Mouse (Mus musculus) G1E (cell line): ENCODE measurements at regions not wholly inside any gene's neighbourhood (a gene's known extent, or its start where the extent isn't known, plus 50 kb on each side); places are given as distances from the start of the nearest gene placed in this dataset.

ENCODE experiments used
- ATAC-seq: 2 replicates; pipeline ENCODE4 v1.8.0; 2016; ENCODE audit warnings: mild to moderate bottlenecking; ENCODE audit not compliant: insufficient number of reproducible peaks, poor library complexity, low FRiP score, severe bottlenecking; ENCODE audit errors: extremely low read depth
- DNase-seq: peaks from one replicate; pipeline ENCODE4 v3.0.0; 2012; ENCODE audit warnings: low spot score
- H3K27me3 ChIP-seq: 2 replicates; pipeline ENCODE4 v1.6.1; 2012; ENCODE audit warnings: mild to moderate bottlenecking, low read length, inconsistent platforms; ENCODE audit not compliant: insufficient read depth
- H3K36me3 ChIP-seq: replicated peaks from 2 replicates; pipeline ENCODE3; 2012; ENCODE audit warnings: mild to moderate bottlenecking, inconsistent platforms
- H3K4me1 ChIP-seq: 2 replicates; pipeline ENCODE4 v1.6.1; 2012; ENCODE audit warnings: low read depth, low read length, inconsistent platforms, mixed read lengths; ENCODE audit not compliant: insufficient read depth
- H3K4me3 ChIP-seq: 2 replicates; pipeline ENCODE4 v1.5.1; 2012; ENCODE audit warnings: low read depth, mild to moderate bottlenecking, inconsistent platforms, low read length, moderate library complexity, mixed read lengths
- H3K9me3 ChIP-seq: replicated peaks from 2 replicates; pipeline ENCODE4 v1.6.1; 2012; ENCODE audit warnings: inconsistent platforms
- CTCF ChIP-seq: IDR thresholded peaks from 2 replicates; pipeline ENCODE4 v1.5.1; 2012; ENCODE audit warnings: low read depth, low read length, inconsistent platforms, mixed read lengths
- GATA1 ChIP-seq: IDR thresholded peaks from 2 replicates; pipeline ENCODE4 v1.6.1; 2012; ENCODE audit warnings: borderline replicate concordance, low read length, inconsistent platforms, mixed read lengths
- GATA2 ChIP-seq: IDR thresholded peaks from 2 replicates; pipeline ENCODE4 v1.6.1; 2012; ENCODE audit warnings: low read depth, low read length, inconsistent platforms, borderline replicate concordance
- POLR2AphosphoS5 ChIP-seq: IDR thresholded peaks from 2 replicates; pipeline ENCODE4 v1.6.1; 2012; ENCODE audit warnings: low read depth, low read length, inconsistent platforms; ENCODE audit not compliant: insufficient replicate concordance
- TAL1 ChIP-seq: conservative IDR thresholded peaks from 2 replicates; pipeline ENCODE4 v1.6.1; 2012; ENCODE audit warnings: low read depth, low read length, inconsistent platforms, mixed read lengths

- H3K9me3 ChIP-seq: no peaks in the 10 kb centered on the region
- DNase-seq: no peak
- ATAC-seq: no peak
- no peaks in the 10 kb centered on the region for H3K4me1 ChIP-seq
- peaks cover 42% of the 10 kb centered on the region for H3K27me3 ChIP-seq
- TF ChIP-seq POLR2AphosphoS5 (no peak), GATA1 (no peak), CTCF (no peak), TAL1 (no peak), GATA2 (no peak)
- no peaks in the 10 kb centered on the region for H3K36me3 ChIP-seq
- H3K4me3 ChIP-seq: no peak overlapping the region
These were observed 105.7 kb downstream of the Sp3 start for GRCm38 (mm10) chr2:72874533-72874932.

GRCm38 (mm10) chr2:72875677-72876076 lies 104.6 kb downstream of the Sp3 start:
- Histone ChIP-seq H3K4me3 (no peak overlapping the region), H3K27me3 (peaks cover 39% of the 10 kb centered on the region), H3K36me3 (no peaks in the 10 kb centered on the region), H3K9me3 (no peaks in the 10 kb centered on the region), H3K4me1 (no peaks in the 10 kb centered on the region)
- TF ChIP-seq POLR2AphosphoS5 (no peak), CTCF (no peak), GATA2 (no peak), GATA1 (no peak), TAL1 (no peak)
- ATAC-seq: no peak
- no peak for DNase-seq

DNA sequence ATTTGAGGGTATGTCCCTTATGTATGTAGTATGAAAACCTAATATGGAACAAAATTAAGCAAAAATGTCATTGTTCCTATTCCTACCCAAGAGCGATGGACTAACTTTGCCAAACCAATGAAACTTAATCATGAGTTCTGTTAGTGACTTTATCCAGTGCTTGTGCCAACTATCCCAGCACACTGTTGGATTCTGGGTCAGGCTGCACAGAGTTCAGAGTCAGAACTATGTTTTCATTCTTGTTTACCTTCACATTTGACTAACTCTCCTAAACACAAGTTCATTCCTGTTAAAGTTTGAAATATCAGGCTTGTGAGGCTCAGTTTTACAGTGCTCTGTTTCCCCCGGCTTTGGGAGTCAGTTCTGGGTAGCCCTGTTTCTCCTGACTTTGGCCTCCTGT lies 100.2 kb downstream of the Sp3 start:
- no peak for DNase-seq
- no peaks in the 10 kb centered on the region for H3K36me3 ChIP-seq
- H3K9me3 ChIP-seq: no peaks in the 10 kb centered on the region
- H3K27me3 ChIP-seq: peaks cover 16% of the 10 kb centered on the region
- ATAC-seq: no peak
- TF ChIP-seq GATA1 (no peak), TAL1 (no peak), CTCF (no peak), GATA2 (no peak), POLR2AphosphoS5 (no peak)
- H3K4me1 ChIP-seq: no peaks in the 10 kb centered on the region
- no peak overlapping the region for H3K4me3 ChIP-seq

- DNase-seq (no peak), ATAC-seq (no peak)
- no peak for TF ChIP-seq GATA1
- no peak for TF ChIP-seq TAL1
- no peak for TF ChIP-seq POLR2AphosphoS5
- TF ChIP-seq GATA2: no peak
- TF ChIP-seq CTCF: no peak
- Histone ChIP-seq H3K4me1 (no peaks in the 10 kb centered on the region), H3K27me3 (peaks cover 6% of the 10 kb centered on the region), H3K4me3 (no peak overlapping the region), H3K36me3 (no peaks in the 10 kb centered on the region), H3K9me3 (no peaks in the 10 kb centered on the region)
These were observed 98.7 kb downstream of the Sp3 start for GRCm38 (mm10) chr2:72881554-72881953.

GRCm38 (mm10) chr2:72886250-72886649 lies 94.0 kb downstream of the Sp3 start:
- H3K27me3 ChIP-seq: peaks cover 9% of the 10 kb centered on the region
- TF ChIP-seq CTCF (no peak), POLR2AphosphoS5 (no peak), TAL1 (no peak), GATA2 (no peak), GATA1 (no peak)
- H3K36me3 ChIP-seq: no peaks in the 10 kb centered on the region
- ATAC-seq: no peak
- no peak for DNase-seq
- H3K9me3 ChIP-seq: no peaks in the 10 kb centered on the region
- H3K4me3 ChIP-seq: no peak overlapping the region
- H3K4me1 ChIP-seq: no peaks in the 10 kb centered on the region
